Mouse (Mus musculus) neural tube, embryonic 11.5 days (tissue): Measurements from ENCODE around the gene Higd2a. TPM values are rescaled to one million over a fixed set of nuclear protein-coding genes. Genes with fewer than 3 reads are reported as not detected.

Experiments used
- ATAC-seq: fragments of 200-750 bp; cut with Nextera tagmentation; 2 replicates; pipeline ENCODE4 v1.8.0; 2017; ENCODE audit warnings: moderate number of reproducible peaks, mild to moderate bottlenecking, moderate TSS enrichment, moderate library complexity; ENCODE audit not compliant: insufficient read depth, low FRiP score, low TSS enrichment
- DNase-seq: peaks from one replicate; pipeline ENCODE4 v3.0.0-alpha.2; 2015; ENCODE audit warnings: low spot score
- H3K27ac ChIP-seq: fragments of 300-500 bp; sonication (generic); 2 replicates; pipeline ENCODE4 v1.5.1; 2014; ENCODE audit warnings: low read depth, mild to moderate bottlenecking, low read length
- H3K27me3 ChIP-seq: fragments of 300-500 bp; sonication (generic); 2 replicates; pipeline ENCODE4 v1.6.1; 2014; ENCODE audit warnings: mild to moderate bottlenecking, low read length, mixed read lengths; ENCODE audit not compliant: control insufficient read depth, insufficient read depth
- H3K36me3 ChIP-seq: fragments of 300-500 bp; sonication (generic); 2 replicates; pipeline ENCODE4 v1.6.1; 2014; ENCODE audit warnings: mild to moderate bottlenecking, low read length, moderate library complexity, mixed read lengths; ENCODE audit not compliant: control insufficient read depth, insufficient read depth
- H3K4me1 ChIP-seq: fragments of 300-500 bp; sonication (generic); 2 replicates; pipeline ENCODE4 v1.6.1; 2014; ENCODE audit warnings: low read length, mixed read lengths; ENCODE audit not compliant: control insufficient read depth, insufficient read depth
- H3K4me2 ChIP-seq: fragments of 300-500 bp; sonication (generic); 2 replicates; pipeline ENCODE4 v1.6.1; 2014; ENCODE audit warnings: low read depth, mild to moderate bottlenecking, moderate library complexity
- H3K4me3 ChIP-seq: fragments of 300-500 bp; sonication (generic); 2 replicates; pipeline ENCODE4 v1.5.1; 2014; ENCODE audit warnings: low read depth, low read length
- H3K9ac ChIP-seq: fragments of 300-500 bp; sonication (generic); 2 replicates; pipeline ENCODE4 v1.6.1; 2014; ENCODE audit warnings: mild to moderate bottlenecking, low read length
- H3K9me3 ChIP-seq: fragments of 300-500 bp; sonication (generic); 2 replicates; pipeline ENCODE4 v1.6.1; 2016; ENCODE audit warnings: low read length; ENCODE audit not compliant: control insufficient read depth
- WGBS: fragments of 180-500 bp; shearing (Covaris S2); extraction: QIAGEN DNeasy Blood & Tissue Kit; methylation state at CpG from one replicate; pipeline ENCODE4 v1.1.7; 2014; 5-methylcytosine and 5-hydroxymethylcytosine counted together
- polyA plus RNA-seq: library from polyadenylated mRNA; unstranded; fragments of >200 nt; fragmentation: Nextera tagmentation; extraction: Ambion mirVana; gene quantifications from 2 replicates; pipeline ENCODE4 v1.2.1, GENCODE M21; 2014

Gene Higd2a
- 147 and 160 TPM in 2 replicates for polyA plus RNA-seq

GRCm38 (mm10) chr13:54589996-54590951 lies at the start of gene Higd2a, which contains the start of gene Nop16:
Higd2a (plus strand) TSS chr13:54590207.
Nop16 (minus strand) TSS chr13:54590090.
- Histone ChIP-seq H3K36me3 (peaks cover under 1% of the 10 kb centered on the region; the same call in 1 of the 2 replicates), H3K4me3 (peak within 1 kb of the TSS; percentile 89), H3K9me3 (no peaks in the 10 kb centered on the region), H3K9ac (peak within 1 kb of the TSS; percentile 76), H3K27me3 (no peaks in the 10 kb centered on the region), H3K4me2 (peak within 1 kb of the TSS; percentile 72), H3K4me1 (peaks cover 7% of the 10 kb centered on the region; the same call in 1 of the 2 replicates), H3K27ac (peak within 1 kb of the TSS; percentile 69)
- ATAC-seq, result peak; percentile 95
- peak; percentile 96 for DNase-seq
- WGBS, result under 1% methylated on average over 51 of the region's 51 CpGs

GRCm38 (mm10) chr13:54548036-54548435 lies 42.0 kb upstream of the Higd2a start:
- Histone ChIP-seq H3K4me3 (no peak overlapping the region), H3K4me2 (no peak overlapping the region), H3K27ac (no peak overlapping the region), H3K27me3 (no peaks in the 10 kb centered on the region), H3K4me1 (no peaks in the 10 kb centered on the region), H3K9ac (no peak overlapping the region), H3K9me3 (no peaks in the 10 kb centered on the region), H3K36me3 (peaks cover 7% of the 10 kb centered on the region; the same call in 1 of the 2 replicates)
- ATAC-seq, result no peak
- WGBS, result 90% methylated on average over 7 of the region's 7 CpGs
- no peak for DNase-seq

- Histone ChIP-seq H3K36me3 (peaks cover 30% of the 10 kb centered on the region), H3K4me1 (no peaks in the 10 kb centered on the region), H3K9ac (no peak overlapping the region), H3K27me3 (no peaks in the 10 kb centered on the region), H3K27ac (no peak overlapping the region), H3K9me3 (no peaks in the 10 kb centered on the region), H3K4me2 (no peak overlapping the region), H3K4me3 (no peak overlapping the region)
- ATAC-seq, result no peak
- no peak for DNase-seq
- 91% methylated on average over 9 of the region's 9 CpGs for WGBS
These were observed 33.8 kb upstream of the Higd2a start for GRCm38 (mm10) chr13:54556176-54556575.

GRCm38 (mm10) chr13:54556796-54557195 lies 33.2 kb upstream of the Higd2a start:
- 94% methylated on average over 3 of the region's 3 CpGs for WGBS
- Histone ChIP-seq H3K9ac (no peak overlapping the region), H3K36me3 (peaks cover 30% of the 10 kb centered on the region), H3K4me1 (no peaks in the 10 kb centered on the region), H3K9me3 (no peaks in the 10 kb centered on the region), H3K27me3 (no peaks in the 10 kb centered on the region), H3K27ac (no peak overlapping the region), H3K4me3 (no peak overlapping the region), H3K4me2 (no peak overlapping the region)
- DNase-seq (no peak), ATAC-seq (no peak)

GRCm38 (mm10) chr13:54557652-54558051 lies 32.4 kb upstream of the Higd2a start:
- ATAC-seq (no peak), DNase-seq (no peak)
- Histone ChIP-seq H3K9ac (no peak overlapping the region), H3K4me2 (no peak overlapping the region), H3K4me3 (no peak overlapping the region), H3K27me3 (no peaks in the 10 kb centered on the region), H3K27ac (no peak overlapping the region), H3K4me1 (no peaks in the 10 kb centered on the region), H3K9me3 (no peaks in the 10 kb centered on the region), H3K36me3 (peaks cover 30% of the 10 kb centered on the region)
- WGBS, result 96% methylated on average over 1 of the region's 1 CpGs

GRCm38 (mm10) chr13:54559656-54560055 lies 30.4 kb upstream of the Higd2a start:
- DNase-seq, result no peak
- Histone ChIP-seq H3K4me2 (no peak overlapping the region), H3K4me3 (no peak overlapping the region), H3K4me1 (peaks cover 8% of the 10 kb centered on the region), H3K27ac (no peak overlapping the region), H3K36me3 (peaks cover 29% of the 10 kb centered on the region), H3K9me3 (no peaks in the 10 kb centered on the region), H3K27me3 (no peaks in the 10 kb centered on the region), H3K9ac (no peak overlapping the region)
- ATAC-seq, result no peak
- WGBS, result 93% methylated on average over 2 of the region's 2 CpGs

GRCm38 (mm10) chr13:54560608-54561007 lies 29.4 kb upstream of the Higd2a start:
- H3K27ac ChIP-seq, result no peak overlapping the region
- peaks cover 8% of the 10 kb centered on the region for H3K4me1 ChIP-seq
- no peak overlapping the region for H3K4me2 ChIP-seq
- H3K27me3 ChIP-seq, result no peaks in the 10 kb centered on the region
- H3K36me3 ChIP-seq, result peaks cover 28% of the 10 kb centered on the region
- no peak for DNase-seq
- WGBS, result 92% methylated on average over 7 of the region's 7 CpGs
- H3K9ac ChIP-seq, result no peak overlapping the region
- H3K4me3 ChIP-seq, result no peak overlapping the region
- ATAC-seq, result no peak
- H3K9me3 ChIP-seq, result no peaks in the 10 kb centered on the region

GRCm38 (mm10) chr13:54562562-54562961 lies 27.4 kb upstream of the Higd2a start:
- Histone ChIP-seq H3K9ac (no peak overlapping the region), H3K4me2 (no peak overlapping the region), H3K36me3 (peaks cover 20% of the 10 kb centered on the region), H3K4me3 (no peak overlapping the region), H3K4me1 (peaks cover 8% of the 10 kb centered on the region), H3K27me3 (no peaks in the 10 kb centered on the region), H3K27ac (no peak overlapping the region), H3K9me3 (no peaks in the 10 kb centered on the region)
- DNase-seq, result no peak
- no peak for ATAC-seq
- 90% methylated on average over 7 of the region's 7 CpGs for WGBS
